Mouse (Mus musculus) embryonic fibroblast, embryonic 13.5 days (primary cell): Measurements from ENCODE around the gene Pgf.

ENCODE experiments used
- CTCF ChIP-seq: IDR thresholded peaks from 2 replicates; pipeline ENCODE4 v1.5.1; 2011; ENCODE audit warnings: mild to moderate bottlenecking, control low read depth, low read length, moderate library complexity, borderline replicate concordance; ENCODE audit not compliant: insufficient read depth
- POLR2A ChIP-seq: IDR thresholded peaks from 2 replicates; pipeline ENCODE4 v1.6.1; 2011; ENCODE audit warnings: low read depth, mild to moderate bottlenecking, control low read depth, low read length, moderate library complexity

- no peak for TF ChIP-seq CTCF
- no peak for TF ChIP-seq POLR2A
Observed at GRCm38 (mm10) chr12:85121806-85122459, 55.7 kb downstream of the Pgf start.
